Mouse (Mus musculus): Measurements from ENCODE around the gene Cyp8b1.

GRCm38 (mm10) chr9:121895392-121895993 lies 20.6 kb downstream of the Cyp8b1 start:
- no peak for TF ChIP-seq TCF12 (IDR thresholded peaks at IDR 0.05; ENCODE audit: low read depth, low read length)
- no peak for TF ChIP-seq USF1 (IDR thresholded peaks at IDR 0.05; ENCODE audit: low read depth, low read length)
- TF ChIP-seq CTCF (IDR thresholded peaks at IDR 0.05 in 2 of 3, conservative IDR thresholded peaks at IDR 0.05 in 1 of 3; ENCODE audit: control insufficient read depth in 1 of 3, insufficient read depth in 1 of 3, low read depth in 2 of 3, low read length in 3 of 3, poor library complexity in 1 of 3, severe bottlenecking in 1 of 3): no peak
- TF ChIP-seq MYB (IDR thresholded peaks at IDR 0.05; ENCODE audit: low read depth, low read length): no peak
- TF ChIP-seq RCOR1 (IDR thresholded peaks at IDR 0.05; ENCODE audit: low read depth, low read length): no peak
- TF ChIP-seq EP300 (IDR thresholded peaks at IDR 0.05; ENCODE audit: low read depth in 1 of 2, low read length in 2 of 2): no peak
- TF ChIP-seq KAT2A (conservative IDR thresholded peaks at IDR 0.05; ENCODE audit: low read depth, low read length): no peak
- no peak for TF ChIP-seq HCFC1 (IDR thresholded peaks at IDR 0.05; ENCODE audit: low read depth, low read length)
- TF ChIP-seq GATA1 (IDR thresholded peaks at IDR 0.05; ENCODE audit: low read depth, low read length): no peak
